Mouse (Mus musculus): ENCODE data around the gene Ablim1. TPM values are rescaled to one million over a fixed set of nuclear protein-coding genes. Genes with fewer than 3 reads are reported as not detected.

The Ablim1 gene
- polyA plus RNA-seq, 1 experiment from 2014 or later: 6.1 TPM

DNA sequence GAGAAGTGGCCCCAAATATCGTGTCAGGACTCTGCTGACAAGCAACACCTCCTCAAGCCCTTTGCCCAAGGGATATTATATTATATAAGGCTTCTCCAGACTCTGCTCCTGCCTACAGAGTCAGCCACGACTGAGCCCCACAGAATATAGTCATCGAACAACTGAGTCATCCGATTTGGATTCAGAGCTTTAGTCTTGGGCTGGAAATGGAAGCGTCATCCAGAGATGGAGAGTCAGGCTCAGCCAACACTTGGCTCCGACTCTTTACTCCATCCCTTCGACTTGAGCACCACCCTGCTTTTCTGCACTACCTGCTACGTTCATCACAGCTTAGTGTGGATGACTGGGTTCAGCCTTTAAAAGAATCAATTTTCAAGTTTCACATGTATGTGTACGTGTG, 17.3 kb downstream of the Ablim1 start:
- H3K27me3 ChIP-seq (replicated peaks): 0 out of 2 replicates have a peak, but pooled peaks cover 8% of the 10 kb centered on the region
- no peak overlapping the region for H3K27ac ChIP-seq
- no peak overlapping the region for H3K9ac ChIP-seq
- no peaks in the 10 kb centered on the region for H3K36me3 ChIP-seq
- peaks cover 13% of the 10 kb centered on the region for H3K4me1 ChIP-seq
- 77% methylated on average over 9 of the region's 9 CpGs for WGBS (ENCODE audit: insufficient replicate concordance)
- H3K9me3 ChIP-seq (replicated peaks): no peaks in the 10 kb centered on the region
- no peak overlapping the region for H3K4me2 ChIP-seq
- H3K4me3 ChIP-seq: no peak overlapping the region
- ATAC-seq: no peak

DNA sequence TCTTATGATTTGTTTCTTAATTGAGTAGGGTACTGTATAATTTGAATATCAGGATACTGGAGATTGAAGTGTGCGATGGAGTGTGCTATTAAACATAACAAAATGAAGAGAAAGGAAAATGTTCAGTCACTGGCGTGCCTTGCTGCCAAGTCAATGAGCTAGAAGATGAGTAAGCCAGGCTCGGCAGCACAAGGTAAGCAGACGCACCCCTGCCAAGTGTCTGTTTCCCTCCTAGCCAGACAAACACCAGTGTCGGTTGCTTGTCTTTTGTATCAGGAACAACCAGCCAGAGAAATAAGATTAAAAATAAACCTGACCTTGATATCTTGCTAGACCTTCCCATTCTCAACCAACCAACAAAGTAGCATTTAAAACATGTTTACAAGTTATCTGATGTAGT, 18.2 kb downstream of the Ablim1 start:
- Histone ChIP-seq H3K4me2 (no peak overlapping the region), H3K9me3 (replicated peaks) (no peaks in the 10 kb centered on the region), H3K4me3 (no peak overlapping the region), H3K27ac (no peak overlapping the region), H3K36me3 (no peaks in the 10 kb centered on the region), H3K9ac (no peak overlapping the region), H3K4me1 (peaks cover 13% of the 10 kb centered on the region), H3K27me3 (replicated peaks) (peaks cover 12% of the 10 kb centered on the region; the same call in 1 of the 2 replicates)
- ATAC-seq: no peak
- 64% methylated on average over 5 of the region's 5 CpGs for WGBS (ENCODE audit: insufficient replicate concordance)

DNA sequence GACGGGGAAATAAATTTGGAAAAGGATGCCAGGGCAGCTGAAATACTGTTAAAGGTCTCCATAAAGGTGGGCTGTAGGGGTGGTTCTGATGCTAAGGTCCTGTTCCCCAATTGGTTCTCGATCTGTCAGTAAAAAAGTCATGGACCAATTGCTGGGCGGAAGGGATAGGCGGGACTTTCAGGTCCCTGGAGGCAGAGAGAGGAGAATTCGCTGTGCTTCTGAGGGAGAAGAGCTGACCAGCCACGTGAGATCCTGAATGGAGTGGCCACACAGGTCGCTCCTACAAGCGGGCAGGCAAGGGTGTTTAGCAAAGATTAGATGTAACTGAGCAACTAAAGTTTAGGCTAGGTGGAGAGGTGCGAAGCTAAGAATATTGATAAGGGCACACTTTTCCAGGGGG, 19.2 kb downstream of the Ablim1 start:
- ATAC-seq: no peak
- Histone ChIP-seq H3K9ac (no peak overlapping the region), H3K4me1 (peaks cover 13% of the 10 kb centered on the region), H3K27ac (no peak overlapping the region), H3K4me3 (no peak overlapping the region), H3K27me3 (replicated peaks) (peaks cover 12% of the 10 kb centered on the region; the same call in 1 of the 2 replicates), H3K36me3 (no peaks in the 10 kb centered on the region), H3K9me3 (replicated peaks) (no peaks in the 10 kb centered on the region), H3K4me2 (no peak overlapping the region)
- WGBS (ENCODE audit: insufficient replicate concordance): 52% methylated on average over 9 of the region's 9 CpGs

DNA sequence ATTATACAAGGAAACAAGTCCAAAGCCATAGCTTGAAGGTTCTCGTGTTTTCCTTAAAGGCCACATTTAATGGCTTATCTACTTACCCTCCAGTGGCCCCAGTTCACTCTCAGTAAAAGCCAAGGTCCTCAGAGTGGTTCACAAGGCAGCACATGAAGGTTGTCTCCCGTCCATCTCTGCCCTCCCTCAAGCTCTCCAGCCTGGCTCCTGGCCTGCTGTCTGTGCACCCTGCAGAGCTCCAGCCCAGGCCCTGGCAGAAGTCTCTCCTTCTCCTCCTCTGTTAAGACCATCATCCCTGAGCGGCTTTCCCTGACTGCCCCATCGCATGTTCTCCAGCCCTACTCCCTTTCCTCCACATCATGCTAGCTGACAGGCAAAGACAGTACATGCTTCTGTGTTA, 20.4 kb downstream of the Ablim1 start:
- no peak for ATAC-seq
- H3K27ac ChIP-seq: no peak overlapping the region
- H3K27me3 ChIP-seq (replicated peaks): peaks cover 12% of the 10 kb centered on the region; the same call in 1 of the 2 replicates
- peaks cover 13% of the 10 kb centered on the region for H3K4me1 ChIP-seq
- WGBS (ENCODE audit: insufficient replicate concordance): 52% methylated on average over 4 of the region's 4 CpGs
- no peak overlapping the region for H3K9ac ChIP-seq
- H3K36me3 ChIP-seq: no peaks in the 10 kb centered on the region
- no peaks in the 10 kb centered on the region for H3K9me3 ChIP-seq (replicated peaks)
- H3K4me3 ChIP-seq: no peak overlapping the region
- no peak overlapping the region for H3K4me2 ChIP-seq

DNA sequence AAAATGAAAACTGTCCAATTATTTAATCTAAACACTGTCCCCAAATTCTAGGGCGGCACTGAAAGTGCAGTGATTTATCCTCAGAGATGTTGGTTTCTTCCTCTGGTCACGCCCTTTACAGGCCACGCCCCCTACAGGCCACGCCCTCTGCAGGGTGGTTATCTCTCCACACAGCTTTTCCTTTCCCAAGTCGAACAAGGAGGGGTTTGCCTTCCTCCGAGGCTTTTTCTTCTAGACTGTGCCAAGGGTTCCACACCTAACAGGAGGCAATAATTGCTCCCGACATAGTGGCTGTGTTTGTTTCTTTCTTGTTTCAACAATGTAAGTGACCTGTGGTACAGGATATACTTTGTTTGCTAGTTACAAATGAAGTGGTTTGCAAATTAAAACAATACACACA, 21.0 kb downstream of the Ablim1 start:
- H3K4me1 ChIP-seq: peaks cover 13% of the 10 kb centered on the region
- H3K9ac ChIP-seq: no peak overlapping the region
- no peaks in the 10 kb centered on the region for H3K36me3 ChIP-seq
- peaks cover 12% of the 10 kb centered on the region; the same call in 1 of the 2 replicates for H3K27me3 ChIP-seq (replicated peaks)
- 8% methylated on average over 7 of the region's 7 CpGs for WGBS (ENCODE audit: insufficient replicate concordance)
- H3K4me2 ChIP-seq: no peak overlapping the region
- ATAC-seq: peak; percentile 62; the same call in 1 of the 2 replicates
- no peak overlapping the region for H3K4me3 ChIP-seq
- H3K9me3 ChIP-seq (replicated peaks): no peaks in the 10 kb centered on the region
- no peak overlapping the region for H3K27ac ChIP-seq

DNA sequence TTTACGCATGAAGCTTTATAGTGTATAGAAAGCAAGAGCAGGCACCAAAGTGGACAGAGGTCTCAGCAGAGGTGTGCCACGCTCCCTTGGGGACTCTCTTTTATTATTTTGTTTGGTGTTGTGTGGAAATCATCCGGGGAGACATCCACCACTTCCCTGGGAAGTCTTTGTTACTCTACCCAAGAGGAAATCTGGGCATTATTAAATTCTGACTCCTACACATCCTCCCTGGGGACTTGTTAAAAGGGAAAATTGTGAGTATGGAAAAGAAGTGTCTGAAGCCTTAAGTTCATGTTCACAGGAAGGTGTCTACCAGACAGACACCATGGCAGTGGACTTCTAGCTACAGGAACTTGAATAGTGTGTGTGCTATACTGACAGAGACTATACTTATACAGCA, 31.4 kb downstream of the Ablim1 start:
- no peak overlapping the region for H3K4me2 ChIP-seq
- 0 out of 2 replicates have a peak, but pooled peaks cover 6% of the 10 kb centered on the region for H3K9me3 ChIP-seq (replicated peaks)
- H3K36me3 ChIP-seq: no peaks in the 10 kb centered on the region
- H3K9ac ChIP-seq: no peak overlapping the region
- H3K4me3 ChIP-seq: no peak overlapping the region
- 70% methylated on average over 3 of the region's 3 CpGs for WGBS (ENCODE audit: insufficient replicate concordance)
- H3K4me1 ChIP-seq: no peaks in the 10 kb centered on the region
- no peak for ATAC-seq
- H3K27ac ChIP-seq: no peak overlapping the region
- 0 out of 2 replicates have a peak, but pooled peaks cover 5% of the 10 kb centered on the region for H3K27me3 ChIP-seq (replicated peaks)

DNA sequence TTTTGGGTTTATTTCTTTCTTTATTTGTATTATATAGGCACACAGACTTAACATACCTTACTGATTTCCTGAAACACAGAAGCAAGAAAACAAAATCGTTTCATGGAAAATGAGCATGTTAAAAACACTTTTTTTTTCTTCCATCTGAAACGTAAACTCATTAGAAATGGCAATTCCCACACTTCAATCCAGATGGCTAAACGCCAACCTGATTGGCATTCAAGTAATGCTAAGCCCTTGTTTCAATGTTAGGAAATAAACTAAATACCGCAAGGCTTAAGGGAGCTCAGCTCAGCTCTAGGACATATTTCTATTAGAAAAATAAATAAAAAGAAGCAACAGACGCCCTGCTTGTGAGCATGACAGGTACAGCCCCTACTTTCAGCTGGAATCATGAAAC, 32.1 kb downstream of the Ablim1 start:
- WGBS (ENCODE audit: insufficient replicate concordance): 62% methylated on average over 5 of the region's 5 CpGs
- no peaks in the 10 kb centered on the region for H3K4me1 ChIP-seq
- no peaks in the 10 kb centered on the region for H3K36me3 ChIP-seq
- no peak overlapping the region for H3K27ac ChIP-seq
- 0 out of 2 replicates have a peak, but pooled peaks cover 5% of the 10 kb centered on the region for H3K27me3 ChIP-seq (replicated peaks)
- 0 out of 2 replicates have a peak, but pooled peaks cover 6% of the 10 kb centered on the region for H3K9me3 ChIP-seq (replicated peaks)
- no peak for ATAC-seq
- no peak overlapping the region for H3K4me3 ChIP-seq
- H3K9ac ChIP-seq: no peak overlapping the region
- H3K4me2 ChIP-seq: no peak overlapping the region

DNA sequence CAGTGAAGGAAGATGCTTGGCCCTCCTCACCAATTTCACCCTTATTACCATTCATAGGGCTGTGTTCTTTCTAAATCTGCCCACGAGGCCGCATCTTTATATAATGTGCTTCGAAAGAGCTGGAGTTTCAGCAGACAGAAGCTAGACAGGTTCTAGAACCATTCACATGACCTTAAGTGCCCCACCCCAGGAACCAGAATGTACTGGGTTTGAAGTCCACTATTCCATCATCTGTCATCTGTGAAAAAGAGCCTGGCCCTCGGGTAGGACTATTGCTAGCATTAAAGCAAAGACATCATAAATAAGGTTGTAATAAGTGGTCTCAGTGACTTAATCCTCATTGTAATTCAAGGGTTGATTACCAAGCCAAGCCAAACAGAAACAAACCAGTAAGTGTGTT, 35.1 kb downstream of the Ablim1 start:
- H3K9ac ChIP-seq: no peak overlapping the region
- H3K36me3 ChIP-seq: no peaks in the 10 kb centered on the region
- no peak overlapping the region for H3K4me2 ChIP-seq
- 73% methylated on average over 4 of the region's 4 CpGs for WGBS (ENCODE audit: insufficient replicate concordance)
- H3K27ac ChIP-seq: no peak overlapping the region
- H3K27me3 ChIP-seq (replicated peaks): 0 out of 2 replicates have a peak, but pooled peaks cover 7% of the 10 kb centered on the region
- no peaks in the 10 kb centered on the region for H3K9me3 ChIP-seq (replicated peaks)
- H3K4me1 ChIP-seq: no peaks in the 10 kb centered on the region
- ATAC-seq: no peak
- no peak overlapping the region for H3K4me3 ChIP-seq

DNA sequence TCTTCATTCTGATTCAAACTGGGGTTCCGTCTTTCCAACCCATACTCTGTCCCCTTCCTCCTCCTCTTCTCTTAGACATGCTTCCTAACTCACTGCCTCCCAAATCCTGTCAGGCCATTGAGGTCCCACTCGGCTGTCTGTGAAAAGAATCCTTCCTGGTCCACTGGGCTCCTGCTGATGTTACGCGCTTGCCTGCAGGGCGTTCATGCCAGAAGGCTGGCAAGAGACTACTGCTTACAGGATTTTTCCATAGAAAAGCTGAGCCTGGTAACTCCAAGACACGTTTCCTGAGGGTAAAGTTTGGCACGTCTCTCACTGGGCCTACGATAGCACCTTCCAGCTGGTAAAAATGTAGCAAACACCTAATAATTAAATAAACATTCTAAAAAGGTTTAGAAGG, 36.5 kb downstream of the Ablim1 start:
- Histone ChIP-seq H3K36me3 (no peaks in the 10 kb centered on the region), H3K4me1 (peaks cover 5% of the 10 kb centered on the region), H3K9ac (no peak overlapping the region), H3K27ac (no peak overlapping the region), H3K9me3 (replicated peaks) (no peaks in the 10 kb centered on the region), H3K4me3 (no peak overlapping the region), H3K4me2 (no peak overlapping the region), H3K27me3 (replicated peaks) (0 out of 2 replicates have a peak, but pooled peaks cover 8% of the 10 kb centered on the region)
- WGBS (ENCODE audit: insufficient replicate concordance): 77% methylated on average over 8 of the region's 8 CpGs
- no peak for ATAC-seq

DNA sequence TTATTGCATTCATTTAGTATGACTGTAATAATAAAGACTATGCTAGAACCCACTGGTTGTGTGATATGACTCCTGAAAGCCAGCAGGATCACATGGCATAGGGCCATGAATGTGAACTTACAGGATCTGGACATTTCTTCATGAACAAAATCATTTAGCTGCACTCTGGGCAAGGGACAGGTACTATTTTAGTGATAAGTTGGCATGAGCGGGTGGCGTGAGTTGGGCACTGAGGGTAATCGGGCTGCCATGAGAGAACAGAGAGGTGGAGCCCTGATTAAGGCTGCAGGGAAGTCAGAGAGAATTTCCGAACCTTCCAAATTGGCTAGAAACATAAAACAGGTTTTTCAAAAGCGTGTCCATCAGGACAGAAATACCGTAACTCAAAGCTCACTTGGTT, 37.7 kb downstream of the Ablim1 start:
- ATAC-seq: no peak

DNA sequence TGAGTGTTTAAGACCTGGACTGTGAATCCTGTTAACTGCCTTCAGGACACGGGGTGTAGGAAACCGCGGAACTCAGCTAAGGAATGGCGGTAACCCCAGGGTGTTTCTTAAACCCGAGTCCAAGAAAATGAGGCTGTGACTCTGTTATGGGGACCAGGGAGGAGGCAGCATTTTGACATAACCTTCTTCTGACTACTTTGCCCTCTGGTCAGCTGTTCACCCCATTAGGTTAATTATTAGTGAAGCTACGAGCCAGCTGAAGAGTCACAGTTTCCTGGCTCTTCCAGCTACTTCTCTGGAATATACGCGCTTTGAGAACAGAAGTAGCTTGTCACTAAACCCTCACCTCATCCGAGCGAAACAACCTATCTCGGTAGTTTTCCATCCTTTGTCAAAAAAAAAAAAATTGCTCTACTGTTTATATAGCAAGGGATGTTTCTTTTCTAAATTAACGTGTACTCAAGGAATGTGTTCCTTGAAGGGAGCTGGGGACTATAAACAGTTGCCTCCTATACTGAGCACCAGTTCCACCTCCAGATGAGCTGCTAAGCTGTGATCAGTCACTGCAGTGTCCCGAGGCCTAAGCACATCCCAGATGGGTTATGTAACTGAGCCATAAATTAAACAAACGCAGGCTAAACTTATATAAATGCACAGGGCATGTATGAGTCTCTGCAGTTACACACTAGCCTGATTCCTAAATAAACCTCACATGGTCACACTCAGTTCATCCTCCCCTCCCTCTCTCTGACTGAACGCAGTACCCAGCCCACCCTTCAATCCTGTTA, 39.4 kb downstream of the Ablim1 start:
- no peaks in the 10 kb centered on the region for H3K36me3 ChIP-seq
- H3K9ac ChIP-seq: no peak overlapping the region
- WGBS (ENCODE audit: insufficient replicate concordance): 57% methylated on average over 15 of the region's 15 CpGs
- H3K4me3 ChIP-seq: no peak overlapping the region
- no peaks in the 10 kb centered on the region for H3K9me3 ChIP-seq (replicated peaks)
- ATAC-seq: no peak
- peak overlapping the region; percentile 27; the same call in 1 of the 2 replicates for H3K27ac ChIP-seq
- peak overlapping the region; percentile 36 for H3K4me2 ChIP-seq
- peaks cover 19% of the 10 kb centered on the region for H3K4me1 ChIP-seq
- H3K27me3 ChIP-seq (replicated peaks): 0 out of 2 replicates have a peak, but pooled peaks cover 8% of the 10 kb centered on the region

More for the DNA sequence above, 37.7 kb downstream of the Ablim1 start:
- H3K4me1 ChIP-seq: peaks cover 15% of the 10 kb centered on the region
- no peak overlapping the region for H3K9ac ChIP-seq
- H3K27me3 ChIP-seq (replicated peaks): 0 out of 2 replicates have a peak, but pooled peaks cover 8% of the 10 kb centered on the region
- H3K4me3 ChIP-seq: no peak overlapping the region
- no peak overlapping the region for H3K4me2 ChIP-seq
- H3K36me3 ChIP-seq: no peaks in the 10 kb centered on the region
- H3K9me3 ChIP-seq (replicated peaks): no peaks in the 10 kb centered on the region
- H3K27ac ChIP-seq: no peak overlapping the region
- WGBS (ENCODE audit: insufficient replicate concordance): 72% methylated on average over 6 of the region's 6 CpGs

DNA sequence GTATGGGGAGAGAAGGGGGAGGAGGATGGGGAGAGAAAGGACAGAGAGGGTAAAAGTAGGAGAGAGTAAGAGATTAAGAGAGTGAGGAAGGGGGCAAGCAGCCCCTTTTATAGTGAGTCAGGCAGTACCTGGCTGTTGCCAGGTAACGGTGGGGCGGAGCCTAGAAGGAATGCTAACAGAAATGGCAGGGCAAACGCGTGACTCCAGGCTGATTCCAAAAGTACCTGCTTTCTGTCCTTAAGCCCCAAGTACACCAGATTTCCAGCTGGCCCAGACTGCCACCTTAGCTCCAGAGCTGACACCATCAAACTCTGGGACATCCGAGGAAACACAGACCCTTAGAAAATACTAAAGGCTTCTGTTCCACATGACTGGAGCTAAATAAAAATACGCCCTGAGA, 40.0 kb downstream of the Ablim1 start:
- Histone ChIP-seq H3K9me3 (replicated peaks) (no peaks in the 10 kb centered on the region), H3K4me2 (peak overlapping the region; percentile 36), H3K4me1 (peaks cover 19% of the 10 kb centered on the region), H3K27me3 (replicated peaks) (0 out of 2 replicates have a peak, but pooled peaks cover 8% of the 10 kb centered on the region), H3K9ac (no peak overlapping the region), H3K27ac (peak overlapping the region; percentile 27; the same call in 1 of the 2 replicates), H3K36me3 (no peaks in the 10 kb centered on the region), H3K4me3 (no peak overlapping the region)
- no peak for ATAC-seq
- 27% methylated on average over 6 of the region's 6 CpGs for WGBS (ENCODE audit: insufficient replicate concordance)

Data from liver, embryonic 12.5 days (tissue).